Mouse (Mus musculus) erythroblast, embryonic 14.5 days (primary cell): ENCODE results near the gene Skap1.

Experiments used
- GATA1 ChIP-seq: IDR thresholded peaks from 2 replicates; pipeline ENCODE4 v1.6.1; 2012; ENCODE audit warnings: low read length, inconsistent platforms, mixed read lengths
- TAL1 ChIP-seq: IDR thresholded peaks from 3 replicates; pipeline ENCODE4 v1.6.1; 2012; ENCODE audit warnings: low read length, inconsistent platforms, mixed read lengths

GRCm38 (mm10) chr11:96780306-96780705 is 315.9 kb downstream of the Skap1 start:
- TF ChIP-seq TAL1 (no peak), GATA1 (no peak)
